Mouse (Mus musculus) A20 (cell line): Measurements from ENCODE around the gene Carm1.
"Not testable (repeated sequence)": the region's sequence is repeated elsewhere in the genome, so short reads cannot be mapped to it uniquely, and the experiment has no call there.

Experiments used
- DNase-seq: peaks from one replicate; pipeline ENCODE4 v3.0.0-alpha.2; 2011; ENCODE audit warnings: low read depth, low spot score

Carm1 gene

GRCm38 (mm10) chr9:21546789-21547074 lies at the start of gene Carm1:
TSS of gene Carm1 (plus strand) at chr9:21546894.
- DNase-seq, result no peak

GRCm38 (mm10) chr9:21497050-21497542 lies 49.6 kb upstream of the Carm1 start:
- no peak for DNase-seq

- DNase-seq, result no peak
Observed at GRCm38 (mm10) chr9:21497664-21498063, 49.0 kb upstream of the Carm1 start.

GRCm38 (mm10) chr9:21498284-21498902 lies 48.3 kb upstream of the Carm1 start:
- DNase-seq, result no peak

- no peak for DNase-seq
Observed at GRCm38 (mm10) chr9:21503352-21503751, 43.3 kb upstream of the Carm1 start.

- DNase-seq, result no peak
Observed at GRCm38 (mm10) chr9:21505767-21506166, 40.9 kb upstream of the Carm1 start.

GRCm38 (mm10) chr9:21507753-21508430 lies 38.8 kb upstream of the Carm1 start:
- DNase-seq, result no peak

- no peak for DNase-seq
Observed at GRCm38 (mm10) chr9:21508871-21509404, 37.8 kb upstream of the Carm1 start.

GRCm38 (mm10) chr9:21509772-21510688 lies 36.7 kb upstream of the Carm1 start, which contains the start of gene Tmed1:
TSS of gene Tmed1 (minus strand) at chr9:21510252.
- peak; percentile 93 for DNase-seq

- no peak for DNase-seq
Observed at GRCm38 (mm10) chr9:21510689-21511015, 36.0 kb upstream of the Carm1 start.

- no peak for DNase-seq
Observed at GRCm38 (mm10) chr9:21511052-21511451, 35.6 kb upstream of the Carm1 start.

- DNase-seq, result no peak
Observed at GRCm38 (mm10) chr9:21513466-21513865, 33.2 kb upstream of the Carm1 start.

GRCm38 (mm10) chr9:21517947-21518495 lies 28.7 kb upstream of the Carm1 start:
- no peak for DNase-seq

GRCm38 (mm10) chr9:21518690-21519089 lies 28.0 kb upstream of the Carm1 start:
- DNase-seq, result not testable (repeated sequence)

GRCm38 (mm10) chr9:21525142-21525936 lies 21.4 kb upstream of the Carm1 start:
- no peak for DNase-seq

GRCm38 (mm10) chr9:21525937-21526633 lies 20.6 kb upstream of the Carm1 start, which contains the start of gene AB124611:
TSS of gene AB124611 (plus strand) at chr9:21526176.
- no peak for DNase-seq

- no peak for DNase-seq
Observed at GRCm38 (mm10) chr9:21526634-21526944, 20.1 kb upstream of the Carm1 start.

- DNase-seq, result no peak
Observed at GRCm38 (mm10) chr9:21527100-21527801, 19.4 kb upstream of the Carm1 start.

- no peak for DNase-seq
Observed at GRCm38 (mm10) chr9:21527917-21528324, 18.8 kb upstream of the Carm1 start.

- DNase-seq, result no peak
Observed at GRCm38 (mm10) chr9:21536501-21536900, 10.2 kb upstream of the Carm1 start.
